Mouse (Mus musculus) adrenal gland, adult (tissue): ENCODE measurements at regions not wholly inside any gene's neighbourhood (a gene's known extent, or its start where the extent isn't known, plus 50 kb on each side); places are given as distances from the start of the nearest gene placed in this dataset.
A peak's percentile ranks its signal among the peaks of the same experiment; 100 is the strongest.

Source experiments
- DNase-seq, 2 experiments: peaks; one replicate each; pipeline ENCODE4 v3.0.0; 2022 to 2023; ENCODE audit warnings: low spot score in 1 of 2; ENCODE audit not compliant: inconsistent age in 2 of 2

GRCm38 (mm10) chr14:76872510-76872909 is 164.1 kb upstream of the Ccdc122 start:
- DNase-seq: no peak

DNA sequence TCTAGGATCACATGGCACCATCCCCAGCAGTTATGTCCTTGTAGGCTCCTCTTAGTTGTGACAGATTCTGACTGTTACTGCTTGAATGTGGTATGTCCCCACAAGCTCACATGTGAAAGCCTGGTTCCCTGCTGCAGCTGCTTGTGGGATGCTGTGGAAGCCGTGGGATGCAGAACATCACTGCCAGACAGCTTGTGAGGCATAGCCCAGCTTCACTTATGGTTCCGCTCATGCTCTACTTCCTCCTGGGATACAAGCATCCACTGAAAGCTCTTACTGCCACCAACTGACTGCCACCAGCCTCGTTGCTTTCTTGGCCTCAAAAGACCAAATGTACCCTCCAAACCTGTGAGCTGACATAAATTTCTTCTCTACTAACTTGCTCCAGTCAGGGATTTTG is 167.7 kb upstream of the Ccdc122 start:
- peak; percentile 16 to 44 for DNase-seq

- no peak for DNase-seq
Measured at GRCm38 (mm10) chr14:76868131-76868530, 168.4 kb upstream of the Ccdc122 start.

DNA sequence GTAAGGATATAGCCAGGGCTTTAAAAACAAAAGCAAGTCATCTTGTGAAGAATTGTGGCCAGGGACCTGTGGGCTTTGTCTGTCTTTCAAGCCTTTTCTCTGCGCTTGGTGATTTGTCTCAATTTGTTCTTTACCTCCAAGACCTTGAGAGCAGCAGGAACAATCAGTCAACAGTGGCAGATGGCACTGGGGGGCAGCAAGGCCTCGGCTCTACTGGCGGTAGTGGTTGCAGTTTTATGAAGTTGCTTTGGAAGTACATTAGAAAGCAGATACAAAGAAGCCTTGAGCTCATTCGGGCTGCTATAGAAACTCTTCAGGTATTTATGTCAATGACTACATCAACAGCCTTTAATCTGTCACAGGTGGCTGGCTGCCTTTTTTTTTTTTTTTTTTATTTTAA is 171.9 kb upstream of the Ccdc122 start:
- DNase-seq: peak; percentile 37 to 57

DNA sequence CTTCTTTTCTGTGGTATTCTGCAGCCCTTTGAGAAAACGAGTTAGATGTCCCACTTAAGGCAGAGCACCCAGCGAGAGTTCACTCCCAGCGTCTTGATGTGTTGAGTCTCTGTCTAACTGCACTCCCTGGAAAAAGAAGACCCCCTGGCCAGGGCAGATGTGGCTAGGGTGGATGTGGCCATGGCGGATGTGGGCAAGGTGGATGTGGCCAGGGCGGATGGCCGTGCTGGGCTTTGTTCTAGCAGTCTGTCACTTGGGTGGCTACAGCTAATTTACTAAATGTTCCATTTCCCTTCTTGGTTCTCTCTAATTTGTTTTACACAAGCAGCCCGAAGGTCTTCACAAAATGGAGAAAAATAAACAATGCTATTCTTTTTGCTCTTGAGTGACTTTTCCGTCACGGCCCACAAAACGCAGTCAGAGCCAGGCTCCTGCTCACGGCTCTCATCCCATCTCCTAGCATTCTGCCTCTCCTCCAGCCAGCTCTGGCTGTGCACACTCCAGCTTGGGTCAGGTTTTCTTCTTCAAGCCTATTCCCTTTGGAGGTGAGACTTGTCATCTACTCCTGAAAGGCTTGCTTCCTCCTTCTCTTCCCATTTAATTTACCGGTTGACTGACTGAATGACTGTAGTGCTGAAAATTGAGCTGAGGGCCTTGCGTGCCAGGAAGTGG is 173.4 kb upstream of the Ccdc122 start:
- DNase-seq: no peak

GRCm38 (mm10) chr14:76858396-76858795 is 178.2 kb upstream of the Ccdc122 start:
- no peak for DNase-seq

- DNase-seq: no peak
Measured at GRCm38 (mm10) chr14:76857196-76857773, 179.3 kb upstream of the Ccdc122 start.

DNA sequence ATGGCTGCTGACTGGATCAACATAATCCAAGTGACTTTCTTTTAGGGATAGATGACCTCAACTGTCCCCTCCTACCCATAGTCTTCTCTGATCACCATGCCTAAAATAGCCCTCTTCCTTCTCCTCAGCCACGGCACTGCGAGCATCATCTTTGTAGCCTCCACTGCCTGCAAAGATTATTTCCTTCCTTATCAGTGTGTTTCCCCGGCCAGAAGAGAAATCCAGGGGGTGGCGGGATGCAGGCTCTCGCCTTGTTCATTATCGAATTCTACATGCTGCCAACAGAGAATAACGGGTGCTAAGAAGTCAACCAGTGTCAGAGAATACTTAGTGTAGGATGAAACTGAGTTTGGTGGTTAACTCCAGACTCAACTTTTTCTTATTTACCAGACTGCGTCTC is 180.0 kb upstream of the Ccdc122 start:
- DNase-seq: no peak

DNA sequence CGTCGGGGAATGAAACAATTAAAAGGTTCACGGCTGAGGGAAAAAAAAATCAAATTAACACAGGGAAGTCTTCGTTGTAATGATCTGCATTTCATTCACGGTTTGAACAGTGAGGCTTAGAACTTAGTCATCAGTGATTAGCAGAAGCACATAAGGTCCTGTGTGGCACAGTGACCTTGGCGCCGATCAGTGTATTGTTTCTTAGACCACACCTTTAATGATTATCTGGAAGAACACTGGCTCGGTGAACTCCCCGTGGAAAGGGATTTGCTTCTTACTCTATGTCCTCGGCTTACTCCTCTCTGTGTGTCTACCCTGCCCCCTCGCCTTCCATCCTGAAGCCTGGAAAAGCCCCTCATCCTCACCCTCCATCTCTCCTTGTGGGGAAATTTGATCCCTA is 181.6 kb upstream of the Ccdc122 start:
- DNase-seq: no peak

GRCm38 (mm10) chr14:76851473-76852214 is 184.9 kb upstream of the Ccdc122 start:
- DNase-seq: peak in 1 of 2 experiments; percentile 54

GRCm38 (mm10) chr14:76850641-76851040 is 185.9 kb upstream of the Ccdc122 start:
- no peak for DNase-seq

DNA sequence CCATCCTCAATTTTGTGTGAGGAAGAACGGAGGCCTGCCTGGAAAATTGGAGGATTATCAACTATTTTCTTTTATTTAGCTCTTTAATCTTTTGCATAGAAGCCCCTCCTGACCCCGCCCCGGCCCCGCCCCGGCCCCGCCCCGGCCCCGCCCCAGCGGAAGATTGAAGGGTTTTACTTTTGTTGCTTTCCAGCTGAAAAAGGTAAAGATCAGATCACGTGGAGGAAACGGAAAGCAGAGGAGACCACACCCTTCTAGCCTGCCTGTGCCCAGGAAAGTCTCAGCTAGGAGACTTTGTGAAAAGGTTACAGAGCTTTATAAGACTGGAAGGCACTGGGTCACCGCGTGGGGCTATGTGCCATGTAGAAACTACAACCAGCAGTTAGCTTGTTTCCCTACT is 186.5 kb upstream of the Ccdc122 start:
- no peak for DNase-seq

DNA sequence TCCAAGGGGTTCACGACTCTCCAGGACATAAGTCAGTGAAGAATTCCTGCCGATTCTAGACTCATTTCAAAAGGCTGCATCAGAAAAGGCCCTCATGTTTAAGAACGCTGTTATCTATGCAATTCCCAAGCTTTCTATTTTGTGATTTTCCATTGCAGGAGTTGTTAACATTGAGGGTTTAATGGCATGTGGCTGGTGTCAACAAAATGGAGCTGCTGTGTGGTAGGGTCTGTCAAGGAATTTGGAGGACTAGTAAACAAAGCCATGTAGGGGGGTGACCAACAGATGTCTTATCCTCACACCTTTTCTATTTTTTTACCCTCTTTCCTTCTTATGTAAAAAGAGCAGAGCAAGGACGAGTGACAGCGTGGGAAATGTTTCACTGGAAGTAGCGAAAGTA is 186.9 kb upstream of the Ccdc122 start:
- DNase-seq: no peak

DNA sequence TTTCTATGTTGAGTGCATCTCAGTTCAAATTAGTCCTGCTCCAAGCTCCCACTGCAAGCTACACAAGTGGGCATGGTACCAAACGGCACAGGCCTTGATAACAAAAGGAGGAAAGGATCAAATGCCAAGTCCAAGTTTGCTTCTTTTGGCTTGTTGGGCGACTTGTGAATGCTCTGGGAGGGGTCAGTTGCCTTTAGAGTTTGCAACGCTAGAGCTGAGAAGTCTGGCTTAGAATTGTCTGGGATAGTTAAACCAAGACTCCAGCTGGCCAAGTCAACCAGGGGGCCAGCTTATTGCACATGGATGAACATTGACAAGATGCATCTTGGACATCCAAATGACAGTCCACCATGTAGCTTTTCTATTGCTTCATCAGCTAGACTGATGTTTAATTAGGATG is 187.5 kb upstream of the Ccdc122 start:
- DNase-seq: no peak

DNA sequence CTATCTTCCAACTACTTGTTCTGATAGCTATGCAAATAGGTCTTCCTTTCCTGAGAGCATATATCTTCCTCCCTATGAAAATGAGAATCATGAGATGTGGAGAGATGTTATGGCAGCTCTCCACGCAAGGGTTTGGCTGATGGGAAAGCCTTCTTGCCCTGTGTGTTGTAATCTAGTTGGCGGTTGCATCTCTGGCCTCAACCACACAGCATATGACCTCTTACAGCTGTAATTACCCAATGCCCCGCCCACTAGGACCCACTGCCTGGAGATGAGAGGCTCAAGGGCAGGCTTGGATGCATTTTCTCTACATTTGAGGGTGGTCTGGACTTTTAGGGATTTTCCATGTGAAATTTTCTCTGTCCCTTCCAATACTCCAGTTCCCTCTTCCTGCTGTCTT is 190.9 kb upstream of the Ccdc122 start:
- DNase-seq: peak in 1 of 2 experiments; percentile 39

- no peak for DNase-seq
Measured at GRCm38 (mm10) chr14:76844717-76845116, 191.9 kb upstream of the Ccdc122 start.

GRCm38 (mm10) chr14:76837583-76838220 is 198.9 kb upstream of the Ccdc122 start:
- DNase-seq: no peak

DNA sequence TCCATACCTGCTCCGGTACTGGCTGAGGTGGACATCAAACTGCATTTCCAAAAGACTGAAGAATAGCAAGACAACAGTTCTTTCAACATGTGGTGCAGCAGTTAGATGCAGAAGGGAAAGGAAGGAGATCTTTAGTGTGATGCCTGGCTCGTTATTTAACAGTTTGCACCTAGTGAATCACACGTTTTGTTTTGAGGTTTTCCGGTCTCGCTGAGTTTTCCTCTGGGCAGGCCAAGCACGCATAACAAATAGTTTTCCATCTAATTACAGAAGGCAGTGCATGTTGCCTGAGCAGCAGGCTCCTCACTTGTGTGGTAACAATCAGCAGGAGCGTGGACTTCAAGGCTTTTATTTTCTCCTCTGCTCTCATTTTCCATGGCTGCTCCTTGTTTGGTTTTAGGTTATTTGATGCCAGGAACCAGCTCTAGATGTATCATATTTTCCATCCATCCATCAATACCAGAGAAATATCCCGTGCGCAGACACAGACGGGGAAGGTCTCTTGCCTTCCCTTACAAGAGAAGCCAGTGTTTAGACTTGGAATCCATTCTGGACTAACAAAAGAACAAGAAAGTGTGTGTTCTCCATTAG is 199.6 kb upstream of the Ccdc122 start:
- no peak for DNase-seq

DNA sequence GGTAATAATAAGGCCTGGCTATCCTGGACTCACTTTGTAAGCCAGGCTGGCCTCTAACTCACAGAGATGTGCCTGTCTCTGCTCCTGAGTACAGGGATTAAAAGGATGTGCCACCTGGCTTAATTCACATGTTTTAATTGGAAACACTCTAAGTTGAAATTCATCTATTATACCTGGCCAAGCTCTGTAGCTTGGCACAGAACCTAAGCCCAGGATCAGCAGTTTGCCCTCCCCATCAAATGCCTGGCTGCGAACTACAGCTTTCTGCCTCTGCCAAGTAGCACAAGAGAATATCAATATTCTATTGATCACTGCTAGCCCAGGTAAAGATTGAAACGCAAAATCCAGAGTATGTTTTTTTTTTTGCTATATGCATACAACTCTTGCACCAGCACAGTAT is 200.3 kb upstream of the Ccdc122 start:
- no peak for DNase-seq

GRCm38 (mm10) chr14:76834084-76834483 is 202.5 kb upstream of the Ccdc122 start:
- DNase-seq: no peak

DNA sequence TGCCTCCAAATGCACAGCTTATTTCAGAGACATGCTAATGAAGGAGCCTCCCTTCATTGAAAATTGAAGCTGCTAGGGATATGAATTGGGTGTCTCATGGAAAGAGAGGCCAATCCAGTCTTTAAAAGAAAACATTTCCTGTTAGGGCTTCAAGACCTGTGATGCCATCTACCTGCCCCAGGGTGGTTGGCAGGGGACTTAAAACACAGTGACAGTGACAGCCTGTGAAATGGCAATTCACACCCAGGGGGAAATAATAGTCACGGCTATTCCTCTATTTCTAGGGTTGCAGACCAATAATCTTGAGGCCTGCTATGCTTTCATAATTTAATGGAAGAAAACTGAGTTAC is 207.4 kb upstream of the Ccdc122 start:
- DNase-seq: no peak
